Mouse (Mus musculus) ES-Bruce4 (cell line): Measurements from ENCODE around the gene Zfp39. TPM values are rescaled to one million over a fixed set of nuclear protein-coding genes. Genes with fewer than 3 reads are reported as not detected.
"Not testable (repeated sequence)": the region's sequence is repeated elsewhere in the genome, so short reads cannot be mapped to it uniquely, and the experiment has no call there.

ENCODE experiments used
- H3K27ac ChIP-seq: 2 replicates; pipeline ENCODE4 v1.5.1; 2012; ENCODE audit warnings: low read length, inconsistent platforms; ENCODE audit not compliant: insufficient read depth
- H3K27me3 ChIP-seq: 2 replicates; pipeline ENCODE4 v1.6.1; 2012; ENCODE audit warnings: mild to moderate bottlenecking, low read length, inconsistent platforms; ENCODE audit not compliant: control insufficient read depth, poor library complexity, insufficient read depth, severe bottlenecking
- H3K36me3 ChIP-seq: 2 replicates; pipeline ENCODE4 v1.6.1; 2012; ENCODE audit warnings: inconsistent platforms, mild to moderate bottlenecking, low read length, moderate library complexity; ENCODE audit not compliant: control insufficient read depth, poor library complexity, insufficient read depth, severe bottlenecking
- H3K4me1 ChIP-seq: one replicate; pipeline ENCODE4 v1.8.1; 2011; ENCODE audit warnings: low read length; ENCODE audit not compliant: control insufficient read depth, insufficient read depth
- H3K4me3 ChIP-seq: 2 replicates; pipeline ENCODE4 v1.5.1; 2011; ENCODE audit warnings: low read depth, mild to moderate bottlenecking, low read length
- H3K9ac ChIP-seq: 2 replicates; pipeline ENCODE4 v1.6.1; 2012; ENCODE audit warnings: low read depth, mild to moderate bottlenecking, inconsistent platforms; ENCODE audit not compliant: poor library complexity, severe bottlenecking
- H3K9me3 ChIP-seq: replicated peaks from 2 replicates; pipeline ENCODE4 v1.6.1; 2012; ENCODE audit warnings: mild to moderate bottlenecking, low read length, inconsistent platforms; ENCODE audit not compliant: control insufficient read depth, poor library complexity, insufficient read depth, severe bottlenecking
- CTCF ChIP-seq: IDR thresholded peaks from one replicate; pipeline ENCODE4 v1.8.1; 2011; ENCODE audit warnings: low read depth, low read length
- EP300 ChIP-seq: IDR thresholded peaks from 2 replicates; pipeline ENCODE4 v1.6.1; 2011; ENCODE audit warnings: low read depth, low read length; ENCODE audit not compliant: insufficient read depth
- POLR2A ChIP-seq: IDR thresholded peaks from one replicate; pipeline ENCODE4 v1.8.1; 2011; ENCODE audit warnings: low read length; ENCODE audit not compliant: insufficient read depth
- polyA plus RNA-seq: library from polyadenylated mRNA; stranded (reverse); fragments of >200 nt; gene quantifications from 2 replicates; pipeline ENCODE4 v1.2.4, GENCODE M21; 2011; ENCODE audit warnings: low read depth; ENCODE audit not compliant: missing spikeins, insufficient read depth, insufficient read length

Gene Zfp39
- polyA plus RNA-seq, 1 experiment = 6.1 TPM

DNA sequence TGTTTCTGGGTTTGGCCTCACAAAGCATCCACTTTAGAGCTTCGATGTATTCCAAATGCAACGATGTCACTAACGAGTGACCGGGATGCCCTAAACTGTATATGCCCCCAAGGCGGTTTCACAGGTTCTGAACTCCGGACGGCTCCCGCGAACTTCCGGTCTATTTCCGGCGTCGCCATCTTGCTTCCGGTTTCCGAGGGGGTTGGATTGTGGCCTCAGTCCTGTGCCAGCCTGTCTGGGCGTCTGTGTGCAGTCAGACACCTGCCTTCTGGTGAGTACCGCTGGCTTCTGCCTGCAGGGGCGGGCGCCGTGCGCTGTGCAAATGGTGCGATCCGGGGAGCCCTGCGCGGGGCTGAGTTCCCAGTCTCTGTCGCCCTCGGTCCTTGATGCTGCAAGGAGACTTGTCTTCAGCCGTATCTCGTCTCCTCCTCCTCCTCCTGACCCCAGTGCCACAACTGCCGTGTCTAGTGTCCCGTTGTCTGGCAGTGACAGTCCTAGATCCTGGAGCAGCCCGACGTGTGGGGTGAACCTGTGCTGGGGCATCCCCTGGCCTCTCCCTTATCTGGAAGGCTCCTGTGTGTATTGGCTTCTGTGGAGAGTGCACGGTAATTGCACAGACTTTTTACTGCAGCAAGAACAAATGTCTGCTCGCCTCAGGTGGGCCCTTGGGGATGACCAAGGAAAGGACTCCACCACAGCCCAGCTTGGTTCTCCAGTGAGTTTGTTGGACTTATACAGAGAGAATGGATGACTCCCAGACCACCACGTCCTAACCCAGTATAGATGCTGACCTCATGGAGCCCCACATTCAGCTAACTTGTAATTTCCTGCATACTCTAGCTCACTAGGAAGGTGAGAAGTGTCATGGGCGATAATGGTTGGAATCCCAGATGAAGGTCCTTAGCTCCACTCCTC is 36.7 kb downstream of the Zfp39 start, which contains the start of gene 2810021J22Rik:
TSS of gene 2810021J22Rik (plus strand) at position 178 of the 915 bp plus-strand sequence.
- TF ChIP-seq POLR2A = peak; percentile 29
- TF ChIP-seq CTCF = no peak
- Histone ChIP-seq H3K4me1 (no peaks in the 10 kb centered on the region), H3K27me3 (no peaks in the 10 kb centered on the region), H3K9me3 (no peaks in the 10 kb centered on the region), H3K9ac (peak within 1 kb of the TSS; percentile 64), H3K36me3 (peaks cover 2% of the 10 kb centered on the region; the same call in 1 of the 2 replicates), H3K4me3 (peak within 1 kb of the TSS; percentile 87), H3K27ac (no peak within 1 kb of the TSS)

DNA sequence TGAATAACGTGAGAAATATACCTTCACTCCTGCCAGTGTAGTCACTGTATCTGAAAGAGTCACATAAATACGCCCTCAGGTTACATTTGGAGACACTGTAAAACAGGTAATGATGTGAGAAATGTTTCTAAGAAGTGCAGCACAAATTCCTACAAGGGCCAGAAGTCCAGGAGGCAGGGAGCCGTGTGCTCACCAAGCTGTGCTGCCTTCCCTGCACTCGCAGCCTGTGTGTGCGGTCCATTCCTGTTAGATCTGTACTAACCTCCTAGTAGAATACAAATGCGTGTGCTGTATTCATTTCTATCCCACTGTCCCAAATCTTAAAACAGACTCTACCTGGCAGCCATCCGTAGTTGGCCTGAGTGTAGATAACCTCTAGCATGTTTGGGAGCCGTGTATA is 43.3 kb downstream of the Zfp39 start:
- Histone ChIP-seq H3K36me3 (peaks cover 3% of the 10 kb centered on the region; the same call in 1 of the 2 replicates), H3K4me3 (no peak overlapping the region), H3K27ac (no peak overlapping the region), H3K9me3 (0 out of 2 replicates have a peak, but pooled peaks cover 3% of the 10 kb centered on the region), H3K4me1 (no peaks in the 10 kb centered on the region), H3K27me3 (no peaks in the 10 kb centered on the region), H3K9ac (no peak overlapping the region)
- TF ChIP-seq POLR2A (no peak), CTCF (no peak), EP300 (no peak)

DNA sequence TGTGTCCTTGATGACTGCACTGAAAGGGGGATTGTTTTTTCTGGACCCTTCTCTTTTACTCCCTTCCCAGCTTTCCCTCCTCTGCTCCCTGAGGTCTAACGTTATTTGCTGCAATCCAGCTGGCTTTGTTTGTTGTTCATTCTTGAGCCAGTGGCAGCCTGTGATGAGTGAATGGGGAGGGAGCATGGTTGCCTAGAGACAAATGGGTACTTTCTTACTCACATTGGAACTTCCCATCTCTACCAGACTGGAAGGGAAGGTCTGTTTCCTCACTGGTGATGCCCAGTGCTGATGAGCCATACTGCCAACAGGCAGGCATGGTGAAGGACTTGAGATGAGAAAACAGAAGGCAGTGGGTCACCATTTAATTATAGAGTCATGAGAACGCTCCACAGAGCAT is 54.3 kb downstream of the Zfp39 start:
- Histone ChIP-seq H3K9ac (no peak overlapping the region), H3K27ac (no peak overlapping the region), H3K4me1 (no peaks in the 10 kb centered on the region), H3K9me3 (no peaks in the 10 kb centered on the region), H3K27me3 (no peaks in the 10 kb centered on the region; the same call in 1 of the 2 replicates), H3K36me3 (no peaks in the 10 kb centered on the region), H3K4me3 (no peak overlapping the region)
- TF ChIP-seq POLR2A = no peak
- TF ChIP-seq EP300 = no peak
- no peak for TF ChIP-seq CTCF

DNA sequence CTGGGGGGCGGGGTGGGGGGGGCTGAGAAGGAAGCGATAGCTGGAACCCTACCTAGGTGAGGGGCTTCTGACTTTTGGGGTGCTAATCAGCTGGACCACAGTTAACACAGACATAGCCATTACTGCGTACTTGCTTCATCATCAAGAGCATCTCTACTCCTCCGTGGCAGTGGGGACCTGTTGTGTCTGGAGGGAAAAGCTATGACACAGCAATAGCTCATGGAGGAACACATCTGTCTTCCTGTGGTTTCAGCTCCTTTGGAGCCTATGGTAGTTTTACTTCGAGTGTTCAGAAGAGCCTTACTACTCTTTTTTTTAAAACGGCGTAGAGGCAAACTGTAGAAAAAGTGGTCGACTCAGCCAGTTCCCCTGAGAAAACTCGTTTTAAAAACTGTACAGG is 56.4 kb downstream of the Zfp39 start:
- no peak for TF ChIP-seq POLR2A
- H3K27me3 ChIP-seq = no peaks in the 10 kb centered on the region; the same call in 1 of the 2 replicates
- peak overlapping the region; percentile 43; the same call in 1 of the 2 replicates for H3K4me3 ChIP-seq
- H3K27ac ChIP-seq = no peak overlapping the region
- no peaks in the 10 kb centered on the region for H3K9me3 ChIP-seq
- no peaks in the 10 kb centered on the region for H3K4me1 ChIP-seq
- peak overlapping the region; percentile 72 for H3K9ac ChIP-seq
- no peaks in the 10 kb centered on the region for H3K36me3 ChIP-seq

DNA sequence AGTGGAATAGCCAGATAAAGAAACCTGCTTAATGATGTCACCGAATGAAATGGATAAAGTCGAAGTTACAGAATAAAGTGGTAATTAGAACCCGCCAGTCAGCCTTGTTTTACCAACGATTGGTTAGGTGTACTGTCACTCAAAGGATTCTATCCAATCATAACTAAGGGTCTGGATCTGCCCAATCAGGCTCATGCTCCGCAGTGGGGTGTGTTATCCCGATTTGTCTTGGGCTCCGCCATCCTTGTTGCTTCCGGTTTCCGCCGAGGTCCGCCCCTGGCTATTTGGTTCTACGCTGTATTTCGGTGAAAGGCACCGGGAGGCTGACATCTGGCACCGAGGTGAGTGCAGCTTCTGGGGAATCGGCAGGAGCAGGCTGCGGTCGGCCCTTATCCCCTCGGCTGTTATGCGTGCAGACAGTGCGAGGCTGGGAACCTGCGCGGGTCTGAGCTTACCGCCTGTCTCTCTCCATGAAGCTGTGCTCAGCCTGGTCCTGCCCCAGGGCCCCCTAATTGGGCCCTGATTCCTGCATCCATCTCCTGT is 57.0 kb downstream of the Zfp39 start, which contains the start of gene Gm12258:
TSS of gene Gm12258 (plus strand) at position 240 of the 543 bp plus-strand sequence.
- TF ChIP-seq EP300 = no peak
- TF ChIP-seq POLR2A = no peak
- TF ChIP-seq CTCF = no peak
- H3K9me3 ChIP-seq = no peaks in the 10 kb centered on the region
- peak within 1 kb of the TSS; percentile 95 for H3K4me3 ChIP-seq
- H3K27ac ChIP-seq = no peak within 1 kb of the TSS
- no peaks in the 10 kb centered on the region; the same call in 1 of the 2 replicates for H3K27me3 ChIP-seq
- no peaks in the 10 kb centered on the region for H3K36me3 ChIP-seq
- peak within 1 kb of the TSS; percentile 72 for H3K9ac ChIP-seq
- H3K4me1 ChIP-seq = no peaks in the 10 kb centered on the region

DNA sequence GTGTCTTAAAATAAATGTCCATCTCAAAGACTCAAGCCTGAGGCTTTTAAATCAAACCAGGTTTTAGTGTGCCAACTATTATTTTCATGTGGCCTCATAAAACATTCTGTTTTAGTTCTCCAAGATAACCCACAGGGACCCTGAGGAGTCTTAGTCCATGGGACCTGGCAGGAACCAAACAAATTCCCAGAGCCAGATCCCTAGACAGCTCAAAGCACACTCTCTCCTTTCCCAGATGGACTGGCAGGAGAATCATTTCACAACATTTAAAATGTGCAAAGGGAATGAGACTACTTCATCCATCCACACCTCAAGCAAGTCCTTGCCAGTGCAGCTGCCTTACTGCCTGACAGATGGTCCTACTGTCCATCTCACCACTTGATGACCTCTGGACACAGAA is 65.1 kb downstream of the Zfp39 start, which contains the start of gene Olfr311:
TSS of gene Olfr311 (plus strand) at position 301 of the 400 bp plus-strand sequence.
- H3K4me3 ChIP-seq, H3K27me3 ChIP-seq: not testable (repeated sequence)

More for the DNA sequence above, 65.1 kb downstream of the Zfp39 start, which contains the start of gene Olfr311:
- not testable (repeated sequence) for H3K9me3 ChIP-seq, H3K4me1 ChIP-seq, H3K36me3 ChIP-seq, H3K9ac ChIP-seq, H3K27ac ChIP-seq

Other genes with a start within 250 kb of the Zfp39 start
- gene Olfr322, start 245.4 kb downstream of the Zfp39 start, polyA plus RNA-seq = not detected in 2 replicates
- gene Olfr320, start 223.1 kb downstream of the Zfp39 start, polyA plus RNA-seq = not detected in 2 replicates
- gene Olfr319, start 205.1 kb downstream of the Zfp39 start, polyA plus RNA-seq = not detected in 2 replicates
- not detected in 2 replicates for gene Olfr318, start 180.2 kb downstream of the Zfp39 start, polyA plus RNA-seq
- not detected in 2 replicates for gene Olfr317, start 165.0 kb downstream of the Zfp39 start, polyA plus RNA-seq
- not detected in 2 replicates for gene Olfr316, start 151.5 kb downstream of the Zfp39 start, polyA plus RNA-seq
- gene Olfr315, start 131.0 kb downstream of the Zfp39 start, polyA plus RNA-seq = not detected in 2 replicates
- not detected in 2 replicates for gene Olfr314, start 121.3 kb downstream of the Zfp39 start, polyA plus RNA-seq
- gene Fam183b, start 102.3 kb downstream of the Zfp39 start, polyA plus RNA-seq = not detected in 2 replicates
- not detected in 2 replicates for gene Olfr313, start 89.2 kb downstream of the Zfp39 start, polyA plus RNA-seq
- not detected in 2 replicates for gene Olfr312, start 75.0 kb downstream of the Zfp39 start, polyA plus RNA-seq
- gene Olfr311, start 65.0 kb downstream of the Zfp39 start, polyA plus RNA-seq = not detected in 2 replicates
- 3.2 and 5.2 TPM in 2 replicates for gene Gm12258, start 57.1 kb downstream of the Zfp39 start, polyA plus RNA-seq
- gene 2810021J22Rik, start 37.0 kb downstream of the Zfp39 start, polyA plus RNA-seq = 6.9 and 7.7 TPM in 2 replicates
- gene Btnl10, start 13.7 kb upstream of the Zfp39 start, polyA plus RNA-seq = not detected in 2 replicates
- gene Rnf187, start 34.7 kb upstream of the Zfp39 start, polyA plus RNA-seq = 104 and 105 TPM in 2 replicates
- 7.7 and 8.0 TPM in 2 replicates for gene Hist3h2ba, start 44.7 kb upstream of the Zfp39 start, polyA plus RNA-seq
- gene Hist3h2a, start 50.5 kb upstream of the Zfp39 start, polyA plus RNA-seq = 2.9 and 3.7 TPM in 2 replicates
- not detected in 2 replicates for gene Trim17, start 50.5 kb upstream of the Zfp39 start, polyA plus RNA-seq
- 22.5 and 25.6 TPM in 2 replicates for gene Trim11, start 73.9 kb upstream of the Zfp39 start, polyA plus RNA-seq
- 0.35 and 1.3 TPM in 2 replicates for gene Obscn, start 232.2 kb upstream of the Zfp39 start, polyA plus RNA-seq